Mouse (Mus musculus) olfactory bulb, adult 2 months (tissue): Measurements from ENCODE around the gene Mast4. TPM values are rescaled to one million over a fixed set of nuclear protein-coding genes. Genes with fewer than 3 reads are reported as not detected.

Source experiments
- H3K27ac ChIP-seq: fragments of 200-500 bp; 2 replicates; pipeline ENCODE4 v1.5.1; 2012; ENCODE audit warnings: low read depth, low read length; ENCODE audit not compliant: insufficient read depth
- H3K4me1 ChIP-seq: fragments of 200-500 bp; 2 replicates; pipeline ENCODE4 v1.6.1; 2012; ENCODE audit warnings: low read length; ENCODE audit not compliant: control insufficient read depth, insufficient read depth
- H3K4me3 ChIP-seq: fragments of 200-500 bp; 2 replicates; pipeline ENCODE4 v1.5.1; 2012; ENCODE audit warnings: mild to moderate bottlenecking, low read depth, low read length, moderate library complexity; ENCODE audit not compliant: insufficient read depth
- CTCF ChIP-seq: fragments of 200-500 bp; IDR thresholded peaks from 2 replicates; pipeline ENCODE4 v1.5.1; 2012; ENCODE audit warnings: low read depth, mild to moderate bottlenecking, low read length, moderate library complexity; ENCODE audit not compliant: insufficient read depth
- POLR2A ChIP-seq: fragments of 200-500 bp; IDR thresholded peaks from 2 replicates; pipeline ENCODE4 v1.6.1; 2012; ENCODE audit warnings: mild to moderate bottlenecking, low read depth, low read length, moderate library complexity; ENCODE audit not compliant: insufficient read depth
- WGBS: fragments of 180-500 bp; shearing (Covaris S2); methylation state at CpG from one replicate; pipeline ENCODE4 v1.1.7; 2018; 5-methylcytosine and 5-hydroxymethylcytosine counted together
- polyA plus RNA-seq: library from polyadenylated mRNA; stranded (reverse); fragments of >200 nt; gene quantifications from 2 replicates; pipeline ENCODE4 v1.2.4, GENCODE M21; 2012; ENCODE audit warnings: low replicate concordance; ENCODE audit not compliant: missing spikeins, insufficient read depth, insufficient read length

The Mast4 gene
- polyA plus RNA-seq, 1 experiment = not detected

- Histone ChIP-seq H3K27ac (no peak overlapping the region), H3K4me3 (no peak overlapping the region), H3K4me1 (no peaks in the 10 kb centered on the region)
- 91% methylated on average over 1 of the region's 1 CpGs for WGBS
- TF ChIP-seq CTCF = no peak
- no peak for TF ChIP-seq POLR2A
Measured at GRCm38 (mm10) chr13:102688121-102688520, 646.2 kb downstream of the Mast4 start.

GRCm38 (mm10) chr13:102684890-102685289 is 649.4 kb downstream of the Mast4 start:
- H3K4me1 ChIP-seq = no peaks in the 10 kb centered on the region
- TF ChIP-seq POLR2A (no peak), CTCF (no peak)
- H3K27ac ChIP-seq = no peak overlapping the region
- 80% methylated on average over 4 of the region's 4 CpGs for WGBS
- no peak overlapping the region for H3K4me3 ChIP-seq
